Mouse (Mus musculus): ENCODE measurements around the gene Gm17416.

Gene Gm17416

DNA sequence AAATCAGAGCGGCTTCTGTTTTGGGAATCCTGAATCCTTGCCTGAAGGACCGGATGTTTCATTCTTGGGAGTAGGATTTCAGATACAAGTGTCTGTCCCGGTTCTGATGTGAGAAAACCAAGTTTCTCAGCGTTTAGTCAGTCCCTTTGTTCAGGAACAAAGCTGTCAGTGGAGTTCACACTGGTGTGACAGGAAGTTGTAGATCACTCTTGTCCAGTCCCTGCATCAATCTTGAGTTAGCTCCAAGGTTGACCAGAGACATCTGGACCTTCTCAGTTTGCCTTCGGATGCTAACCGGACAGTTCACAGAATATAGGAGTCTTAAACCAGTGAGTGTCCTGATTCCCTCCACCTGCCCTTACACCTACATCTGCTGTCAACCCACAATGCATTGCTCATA is 38.6 kb downstream of the Gm17416 start:
- no peak for DNase-seq

DNA sequence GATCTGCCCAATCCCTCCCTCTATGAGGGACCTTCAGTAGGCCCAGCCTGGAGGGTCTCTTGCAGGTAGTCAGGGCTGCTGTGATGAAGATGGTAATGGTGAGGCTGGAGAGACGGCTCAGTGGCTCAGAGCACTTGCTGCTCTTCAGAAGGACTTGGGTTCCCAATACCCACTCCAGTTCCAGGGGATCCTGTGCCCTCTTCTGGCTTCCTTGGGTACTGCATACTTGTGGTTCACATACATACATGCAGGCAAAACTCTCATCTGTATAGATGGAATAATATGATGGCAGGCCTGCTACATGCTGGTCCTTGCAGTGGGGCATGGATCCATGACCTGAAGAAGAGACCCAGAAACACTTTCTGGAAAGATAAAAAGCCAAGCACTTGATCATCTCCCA is 39.6 kb downstream of the Gm17416 start:
- DNase-seq = no peak

DNA sequence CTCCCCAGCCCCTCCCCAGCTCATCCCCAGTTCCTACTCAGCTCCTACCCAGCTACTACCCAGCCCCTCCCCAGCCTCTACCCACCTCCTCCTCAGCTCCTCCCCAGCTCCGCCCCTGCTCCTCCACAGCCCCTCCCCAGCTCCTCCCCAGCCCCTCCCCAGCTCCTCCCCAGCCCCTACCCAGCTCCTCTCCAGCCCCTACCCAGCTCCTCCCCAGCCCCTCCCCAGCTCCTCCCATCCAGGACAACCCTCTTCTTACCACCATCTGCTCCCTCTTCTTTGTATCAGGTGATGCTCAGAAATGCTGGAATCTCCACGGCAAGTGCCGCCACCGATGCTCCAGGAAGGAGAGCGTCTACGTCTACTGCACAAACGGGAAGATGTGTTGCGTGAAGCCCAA is 43.1 kb downstream of the Gm17416 start:
- DNase-seq = no peak

DNA sequence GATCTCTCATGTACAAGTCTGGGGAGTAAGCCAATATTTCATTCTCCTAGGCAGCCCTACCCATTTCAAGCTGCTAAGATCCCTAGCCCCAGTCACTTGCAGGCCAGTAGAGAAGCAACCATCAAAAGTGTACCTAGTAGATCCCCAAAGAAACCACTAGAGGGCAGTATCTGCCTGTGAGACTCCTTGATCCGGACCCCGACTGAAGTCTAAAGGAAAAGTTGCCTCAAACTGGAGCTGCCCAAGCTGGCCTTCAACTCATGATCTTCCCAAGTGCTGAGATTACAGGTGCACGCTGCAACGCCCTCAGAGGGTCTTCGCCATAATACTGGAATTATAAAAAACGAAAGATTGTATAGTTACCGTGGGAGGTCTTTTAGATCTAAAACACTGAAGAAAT is 46.4 kb downstream of the Gm17416 start:
- peak; percentile 18 to 46 for DNase-seq

DNA sequence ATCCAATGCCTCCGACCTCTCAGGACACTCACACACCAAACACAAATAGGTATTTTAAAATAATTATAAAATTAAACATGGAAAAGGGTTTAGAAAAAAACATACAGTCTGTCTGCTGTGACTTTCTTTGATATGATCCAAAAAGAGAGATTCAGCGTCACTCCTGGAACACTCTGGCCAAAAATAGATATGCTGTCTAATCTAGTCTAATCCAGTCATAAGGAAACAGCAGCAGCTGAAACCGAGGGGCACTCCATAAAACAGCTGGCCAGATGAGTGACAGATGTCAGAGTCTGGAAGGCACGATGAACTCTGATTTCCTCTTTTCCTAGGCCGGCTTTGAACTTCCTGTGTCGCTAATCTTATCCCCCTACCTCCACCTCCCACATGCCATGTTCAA is 47.3 kb downstream of the Gm17416 start:
- DNase-seq = no peak

DNA sequence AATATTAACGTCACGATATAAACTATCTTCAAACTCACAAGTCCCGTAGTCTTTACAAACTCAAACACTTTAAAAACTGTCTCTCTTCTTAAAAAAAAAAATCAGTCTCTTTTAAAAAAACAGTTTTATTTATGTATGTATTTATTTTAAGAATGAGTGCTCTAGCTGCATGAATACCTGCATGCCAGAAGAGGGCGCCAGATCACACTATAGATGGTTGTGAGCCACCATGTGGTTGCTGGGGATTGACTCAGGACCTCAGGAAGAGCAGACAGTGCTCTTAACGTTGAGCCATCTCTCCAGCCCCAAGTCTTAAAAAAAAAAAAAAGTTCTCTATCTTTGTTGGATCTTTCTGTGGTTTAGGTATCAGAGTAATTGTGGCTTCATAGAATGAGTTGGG is 48.2 kb downstream of the Gm17416 start:
- DNase-seq = no peak

Measured in cerebellum, postnatal 25 days (tissue).